Mouse (Mus musculus): ENCODE measurements around the gene Acss2.
A peak's percentile ranks its signal among the peaks of the same experiment; 100 is the strongest.
"Not testable (repeated sequence)": the region's sequence is repeated elsewhere in the genome, so short reads cannot be mapped to it uniquely, and the experiment has no call there.

Acss2 gene

DNA sequence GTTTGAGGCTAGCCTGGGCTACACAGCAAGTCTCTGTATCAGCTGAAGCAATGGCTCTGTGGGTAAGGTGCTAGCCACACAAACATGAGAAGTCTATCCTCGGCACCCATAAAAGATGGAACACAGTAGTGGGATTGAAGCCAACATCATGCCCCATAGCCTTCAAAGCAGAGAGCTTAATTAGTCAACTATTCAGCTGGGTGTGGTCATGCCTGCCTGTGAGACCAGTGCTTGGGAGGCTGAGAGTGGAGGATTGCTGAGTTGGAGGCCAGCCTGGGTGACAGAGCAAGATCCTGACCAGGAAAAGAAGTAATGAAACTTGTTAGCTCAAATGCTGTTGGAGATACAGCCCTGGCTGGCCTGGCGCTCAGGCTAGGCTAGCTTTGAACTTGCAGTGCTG is 73.1 kb downstream of the Acss2 start:
- no peak for DNase-seq (ENCODE audit: low spot score)

DNA sequence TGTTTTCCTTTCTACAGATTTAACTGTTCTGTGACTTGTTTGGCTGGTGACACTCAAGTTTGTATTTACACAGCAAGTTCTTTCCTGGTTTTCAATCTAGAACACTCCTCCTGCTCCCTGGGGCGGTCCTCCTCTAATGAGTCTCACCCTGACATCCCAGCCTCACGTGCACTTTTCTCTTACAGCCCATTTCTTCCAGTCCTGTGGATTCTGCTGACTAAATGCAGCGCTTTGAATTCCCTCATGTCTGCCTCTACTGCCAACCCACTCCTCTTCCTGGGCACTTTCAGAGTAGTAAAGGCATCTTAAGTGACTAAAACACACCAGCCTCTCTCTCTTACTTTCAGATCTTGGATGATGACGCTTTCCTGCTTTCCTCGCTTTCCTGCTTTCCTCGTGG is 73.9 kb downstream of the Acss2 start:
- no peak for DNase-seq (ENCODE audit: low spot score)

DNA sequence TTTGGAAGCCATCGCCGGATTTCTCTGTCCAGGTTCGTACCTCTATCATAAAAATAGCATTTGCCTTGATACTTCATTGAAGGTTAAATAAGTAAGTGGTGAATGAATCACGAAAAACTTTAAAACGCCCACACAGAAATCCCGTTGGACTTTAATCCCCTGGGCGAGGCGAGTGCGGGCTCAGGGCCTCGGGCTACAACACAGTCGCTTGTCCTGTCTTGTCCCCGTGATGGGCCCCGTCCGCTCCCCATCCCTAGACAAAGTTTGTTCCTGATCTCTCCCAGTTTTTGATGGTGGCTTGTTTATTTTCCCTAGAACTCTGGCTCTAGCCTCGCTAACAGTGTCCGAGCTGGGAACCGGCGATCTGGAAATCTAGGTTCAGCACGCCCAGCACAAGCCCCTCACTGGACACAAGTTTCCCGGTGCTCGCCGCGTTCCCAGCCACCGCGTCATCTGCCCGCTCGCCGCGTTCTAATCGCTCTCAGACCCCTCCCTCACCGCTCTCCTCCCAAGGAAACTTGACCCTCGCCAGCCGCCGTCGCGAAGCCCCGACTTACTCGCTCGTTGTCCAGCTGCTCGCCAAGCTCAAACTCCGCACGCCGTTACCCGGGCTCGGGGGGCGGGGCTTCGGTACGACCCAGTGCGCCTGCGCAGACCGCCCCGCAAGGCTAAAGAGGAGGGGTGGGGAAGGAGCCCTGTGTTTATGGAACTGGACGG is 74.5 kb downstream of the Acss2 start, which contains the start of gene Gss:
Gene Gss, minus strand, starts transcription at position 674 of the 717 bp plus-strand sequence.
- peak; percentile 95 for DNase-seq (ENCODE audit: low spot score)

DNA sequence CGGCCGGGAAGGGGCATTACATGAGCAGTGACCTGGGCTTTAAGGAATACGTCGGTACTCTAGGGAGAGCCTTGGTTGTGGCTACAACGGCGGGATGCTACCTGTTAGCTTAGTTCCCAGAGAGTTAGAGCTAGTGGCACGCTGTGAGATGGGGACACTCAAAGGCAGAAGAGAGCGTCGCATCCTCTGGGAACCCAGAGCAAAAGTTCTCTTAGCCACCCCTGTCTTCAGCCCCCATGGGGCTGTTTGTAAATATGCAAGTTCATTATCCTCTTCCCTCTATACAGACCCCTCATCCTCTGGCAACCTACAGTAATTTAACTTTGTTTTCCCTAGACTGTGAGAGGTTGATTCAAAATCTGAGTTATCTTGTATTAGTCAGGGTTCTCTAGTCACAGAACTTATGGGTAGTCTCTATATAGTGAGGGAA is 75.1 kb downstream of the Acss2 start:
- no peak for DNase-seq (ENCODE audit: low spot score)

DNA sequence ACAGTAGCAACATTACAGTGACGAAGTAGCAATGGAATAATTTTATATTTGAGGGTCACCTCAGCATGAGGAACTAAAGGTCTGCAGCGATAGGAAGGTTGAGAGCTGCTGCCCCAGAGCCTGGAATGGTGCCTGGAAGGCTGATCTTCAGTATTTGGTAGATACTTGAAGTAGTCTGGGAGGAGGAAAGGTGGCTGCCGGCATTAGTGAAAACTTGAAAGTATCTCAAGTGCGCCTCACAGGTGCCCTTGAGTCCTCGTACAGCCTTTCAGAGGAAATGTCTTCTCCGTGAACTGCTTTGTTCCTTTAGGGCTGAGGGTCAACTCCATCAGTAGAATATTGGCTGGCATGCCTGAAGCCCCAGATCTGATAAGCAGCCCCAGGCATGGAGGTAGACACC is 77.8 kb downstream of the Acss2 start:
- DNase-seq (ENCODE audit: low spot score), result no peak

DNA sequence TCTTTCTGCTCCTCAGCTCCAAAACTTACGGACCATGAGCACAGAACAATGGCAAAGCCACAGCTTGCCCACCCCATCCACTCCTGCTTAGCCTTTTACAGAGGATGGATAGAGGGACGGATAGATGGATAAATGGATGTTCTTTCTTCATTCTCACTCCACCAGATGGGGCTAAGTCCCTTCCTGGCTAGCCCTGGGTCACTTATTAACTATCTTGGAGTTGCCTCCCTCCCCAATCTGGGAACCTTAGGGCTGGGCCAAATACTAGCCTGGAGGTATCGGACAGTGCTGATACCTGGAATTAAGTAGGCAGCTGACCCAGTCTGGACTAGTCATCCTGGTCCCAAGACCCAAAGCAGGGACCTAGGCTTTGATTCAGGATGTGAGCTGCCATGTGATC is 86.0 kb downstream of the Acss2 start:
- no peak for DNase-seq (ENCODE audit: low spot score)

DNA sequence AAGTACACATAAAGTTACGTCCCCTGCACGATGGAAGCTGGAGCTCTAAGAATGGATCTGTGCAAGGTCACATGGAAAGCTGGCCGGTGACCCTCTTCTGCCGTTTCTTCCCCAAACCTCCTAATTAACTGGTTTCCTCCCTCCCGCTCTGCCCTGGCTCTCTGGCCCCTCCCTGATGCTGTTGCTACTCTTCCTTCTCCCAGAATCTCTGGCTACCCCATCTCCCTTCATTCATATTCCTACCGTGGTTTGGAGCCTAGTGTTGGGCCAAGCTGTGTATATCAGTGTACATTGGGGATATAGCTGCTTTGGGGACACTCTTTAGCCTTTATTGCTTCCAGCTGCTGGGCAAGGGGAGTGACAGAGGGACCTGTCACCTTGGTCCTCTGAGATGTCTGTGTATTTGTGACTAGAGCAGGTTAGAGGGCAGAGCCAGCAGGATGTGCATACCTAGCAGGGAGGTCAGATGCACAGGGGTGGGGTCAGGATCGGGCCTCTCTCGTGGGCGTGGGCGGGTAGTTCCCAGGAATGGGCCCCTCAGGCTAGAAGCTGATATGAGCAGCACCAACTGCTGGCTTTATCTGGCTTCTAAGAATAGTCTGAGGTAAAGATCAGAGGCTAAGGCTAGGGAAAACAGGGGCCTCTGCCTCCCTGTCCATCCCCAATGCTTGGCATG is 87.0 kb downstream of the Acss2 start:
- no peak for DNase-seq (ENCODE audit: low spot score)

DNA sequence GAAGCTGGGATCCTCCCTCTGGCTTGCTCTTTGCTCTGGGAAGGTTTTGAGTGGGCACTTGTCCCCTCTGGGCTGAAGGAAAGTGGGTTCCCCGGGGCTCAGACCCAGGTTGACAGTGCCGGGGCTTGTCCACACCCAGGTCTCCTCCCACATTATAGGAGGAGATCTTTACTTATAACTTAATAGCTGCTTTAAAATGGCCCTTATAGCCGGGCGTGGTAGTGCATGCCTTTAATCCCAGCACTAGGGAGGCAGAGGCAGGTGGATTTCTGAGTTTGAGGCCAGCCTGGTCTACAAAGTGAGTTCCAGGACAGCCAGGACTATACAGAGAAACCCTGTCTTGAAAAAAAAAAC is 87.5 kb downstream of the Acss2 start:
- DNase-seq (ENCODE audit: low spot score), result not testable (repeated sequence)

DNA sequence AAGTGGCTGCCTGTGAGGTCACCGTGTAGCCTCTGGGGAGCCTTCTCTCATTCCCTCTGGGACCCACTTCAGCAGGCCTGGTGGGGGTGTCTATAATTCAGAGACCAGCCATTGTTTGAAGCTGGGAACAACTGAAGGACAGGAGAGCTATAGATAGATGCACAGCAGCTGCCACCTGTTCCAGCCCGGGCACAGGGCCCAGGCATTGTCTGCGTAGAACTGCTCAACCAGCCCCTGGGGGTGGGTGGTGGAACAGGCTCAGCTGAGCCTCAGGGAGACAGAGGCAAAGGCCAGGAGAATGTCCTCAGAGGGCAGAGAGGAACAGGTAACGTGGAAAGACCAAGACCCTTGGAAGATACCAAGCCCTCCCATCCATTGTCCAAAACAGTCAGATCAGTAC is 88.6 kb downstream of the Acss2 start:
- DNase-seq (ENCODE audit: low spot score), result no peak

DNA sequence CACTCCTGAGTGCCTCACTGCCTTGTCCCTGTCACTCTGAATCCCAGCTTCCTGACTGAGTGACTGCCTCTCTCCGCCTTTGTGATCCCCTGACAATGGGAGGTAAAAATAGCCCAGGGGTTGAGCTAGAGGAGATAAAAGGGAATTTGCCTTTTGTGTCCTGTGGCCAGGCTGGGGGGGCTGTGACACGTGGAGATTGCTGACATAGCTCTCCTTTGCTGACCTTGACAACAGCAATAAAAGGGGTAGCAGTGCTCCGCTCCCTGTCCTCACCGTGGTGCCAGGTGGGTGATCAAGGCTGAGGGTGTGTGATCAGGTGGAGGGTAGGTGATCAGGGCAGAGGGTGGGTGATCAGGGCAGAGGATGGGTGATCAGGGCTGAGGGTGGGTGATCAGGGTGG is 93.2 kb downstream of the Acss2 start, which contains the start of gene Myh7b:
Gene Myh7b, plus strand, starts transcription at position 235 of the 400 bp plus-strand sequence.
- DNase-seq (ENCODE audit: low spot score), result no peak

DNA sequence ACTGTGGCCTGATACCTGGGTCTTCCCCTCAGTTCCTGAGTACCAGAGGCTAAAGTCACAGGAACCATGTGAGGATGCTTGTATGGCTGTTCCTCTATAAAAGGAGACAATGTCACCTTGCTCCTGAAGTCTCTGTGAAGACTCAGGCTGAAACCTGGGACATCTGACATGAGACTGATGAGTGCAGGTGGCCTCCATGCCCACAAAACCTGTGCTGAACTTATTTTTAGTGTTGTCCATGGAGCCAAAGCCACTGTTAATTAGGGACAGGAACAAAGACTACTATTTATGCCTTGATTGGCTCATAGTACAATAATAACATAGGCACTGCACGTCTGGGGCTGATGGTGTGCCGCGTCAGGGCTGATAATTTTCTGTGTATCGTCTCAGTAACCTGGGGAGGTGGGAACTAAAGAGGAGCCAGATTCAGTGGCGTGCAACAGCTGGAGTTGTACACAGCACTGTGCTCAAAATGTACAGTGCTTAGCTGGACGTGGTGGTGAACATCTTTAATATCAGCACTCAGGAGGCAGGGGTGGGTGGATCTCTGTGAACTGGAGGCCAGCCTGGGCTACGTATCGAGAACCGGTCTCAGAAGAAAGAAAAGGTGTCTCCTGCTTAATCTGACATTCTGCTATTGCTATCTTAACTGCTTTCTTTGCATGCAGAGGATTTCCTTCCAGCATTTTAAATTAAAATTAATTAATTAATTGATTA is 94.2 kb downstream of the Acss2 start:
- DNase-seq (ENCODE audit: low spot score), result no peak

DNA sequence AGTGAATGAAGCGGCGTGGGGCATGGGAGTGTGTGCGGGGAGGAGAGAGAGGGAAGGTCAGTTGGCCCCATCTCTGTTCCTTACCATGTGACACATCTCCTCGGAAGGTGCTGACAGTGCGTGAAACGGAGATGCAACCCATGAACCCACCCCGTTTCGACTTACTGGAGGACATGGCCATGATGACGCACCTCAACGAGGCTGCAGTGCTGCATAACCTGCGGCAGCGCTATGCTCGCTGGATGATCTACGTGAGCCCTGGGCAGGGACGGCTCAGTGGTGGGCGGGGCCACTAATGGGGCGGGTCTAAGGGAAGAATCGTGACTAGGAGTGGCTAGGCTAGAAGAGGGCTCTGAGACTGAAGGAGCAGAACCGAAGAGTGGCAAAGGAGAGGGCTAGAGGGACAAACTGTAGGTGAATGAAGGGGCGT is 95.6 kb downstream of the Acss2 start:
- DNase-seq (ENCODE audit: low spot score), result no peak

DNA sequence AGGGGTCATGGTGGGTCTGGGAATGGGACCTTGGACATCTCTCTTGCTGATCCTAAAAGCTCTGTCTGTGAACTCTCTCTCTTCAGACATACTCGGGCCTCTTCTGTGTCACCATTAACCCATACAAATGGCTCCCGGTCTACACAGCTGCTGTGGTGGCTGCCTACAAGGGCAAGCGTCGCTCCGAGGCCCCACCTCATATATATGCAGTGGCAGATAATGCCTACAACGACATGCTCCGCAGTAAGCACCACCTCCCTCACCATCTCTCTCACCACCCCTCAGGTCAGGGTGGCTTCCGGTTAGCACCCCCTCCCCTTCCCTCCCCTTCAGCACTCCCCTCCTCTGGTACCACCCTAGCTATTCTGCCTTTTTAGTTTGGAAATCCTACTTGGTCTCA is 96.2 kb downstream of the Acss2 start:
- no peak for DNase-seq (ENCODE audit: low spot score)

DNA sequence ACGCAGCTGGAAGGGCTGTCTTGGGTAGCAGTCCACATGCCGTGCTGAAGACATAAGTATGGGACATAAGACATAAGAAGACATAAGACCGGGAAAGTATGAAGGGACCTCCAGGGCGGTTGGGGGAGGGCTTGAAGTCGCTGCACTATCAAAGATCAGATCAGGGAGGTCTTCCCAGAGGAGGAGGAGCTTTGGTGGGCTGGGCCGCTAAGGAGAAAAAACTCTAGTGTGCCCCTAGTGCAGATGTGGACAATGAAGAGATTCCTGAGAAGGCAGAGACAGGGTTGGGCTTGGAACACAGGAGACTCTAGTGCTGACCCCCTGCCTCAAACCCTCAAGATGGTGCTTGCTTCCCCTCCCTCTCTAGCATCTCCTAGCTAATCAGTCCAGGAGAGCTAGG is 99.2 kb downstream of the Acss2 start:
- DNase-seq (ENCODE audit: low spot score), result no peak

DNA sequence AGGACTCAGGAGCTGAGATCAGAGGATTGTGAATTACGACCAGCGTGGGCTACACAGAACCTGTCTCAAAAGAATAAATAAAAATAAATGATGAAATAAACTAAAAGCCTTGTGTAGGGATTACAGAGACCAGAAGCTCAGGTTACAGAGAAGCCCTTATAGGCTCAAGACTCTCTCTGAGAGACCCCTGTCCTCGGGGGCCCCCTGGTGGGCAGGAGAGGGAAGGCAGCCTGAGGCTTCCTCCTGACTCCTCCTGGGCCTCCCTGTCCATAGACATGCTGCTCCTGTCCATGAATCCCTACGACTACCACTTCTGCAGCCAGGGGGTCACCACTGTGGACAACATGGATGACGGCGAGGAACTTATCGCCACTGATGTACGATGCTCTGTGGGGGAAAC is 102.1 kb downstream of the Acss2 start:
- peak; percentile 61 for DNase-seq (ENCODE audit: low spot score)

DNA sequence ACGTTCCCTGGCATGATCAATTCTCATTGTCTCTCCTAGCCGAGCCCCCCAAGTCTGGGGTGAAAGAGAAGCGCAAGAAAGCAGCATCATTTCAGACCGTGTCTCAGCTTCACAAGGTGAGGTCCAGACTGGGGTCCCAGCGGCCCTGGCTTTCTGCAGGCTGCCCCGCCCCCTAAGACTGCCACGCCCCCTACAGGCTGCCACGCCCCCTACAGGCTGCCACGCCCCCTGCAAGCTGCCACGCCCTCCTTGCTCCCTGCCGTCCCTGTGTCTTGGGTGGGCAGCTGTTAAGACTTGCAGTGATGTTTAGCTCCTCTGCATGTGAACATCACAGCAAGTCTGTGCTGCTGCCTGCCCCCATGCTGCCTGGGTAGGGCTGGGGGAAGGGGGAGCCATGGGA is 104.9 kb downstream of the Acss2 start:
- DNase-seq (ENCODE audit: low spot score), result no peak

DNA sequence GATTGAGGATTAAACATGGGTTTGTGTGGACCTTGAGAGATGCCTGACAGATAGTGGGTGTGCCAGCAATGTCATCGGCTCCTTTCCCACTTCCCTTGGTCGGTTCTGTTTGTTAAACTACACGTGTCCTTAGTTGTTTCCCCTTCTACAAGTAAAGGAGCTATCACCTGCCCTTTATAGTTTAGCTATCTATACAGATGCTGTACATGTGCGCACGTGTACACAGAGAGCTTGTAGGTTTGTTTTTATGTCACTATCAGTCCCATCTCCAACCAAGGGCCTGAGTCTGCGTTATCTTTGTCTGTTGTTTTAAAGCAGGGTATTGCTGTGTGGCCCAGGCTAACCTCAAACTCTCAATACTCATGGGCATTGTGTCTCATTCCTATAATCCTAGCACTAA is 106.2 kb downstream of the Acss2 start:
- DNase-seq (ENCODE audit: low spot score), result no peak

DNA sequence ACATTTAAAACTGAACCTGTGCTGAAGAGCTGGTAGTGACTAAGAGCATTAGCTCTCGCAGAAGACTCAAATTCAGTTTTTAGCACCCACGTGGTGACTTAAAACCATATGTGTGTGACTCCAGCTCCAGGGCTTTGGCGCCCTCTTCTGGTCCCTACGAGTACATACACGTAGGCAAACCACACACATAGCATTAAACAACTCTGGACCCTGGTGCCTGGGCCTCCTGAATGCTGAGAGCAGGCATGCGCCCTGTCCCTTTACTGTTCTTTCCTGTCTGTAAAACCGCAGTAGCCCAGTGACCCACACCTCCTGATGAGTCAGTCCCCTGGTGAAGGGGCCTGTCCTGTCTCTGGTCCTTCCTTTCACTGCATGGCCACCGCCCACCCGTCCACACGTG is 107.0 kb downstream of the Acss2 start:
- DNase-seq (ENCODE audit: low spot score), result no peak

DNA sequence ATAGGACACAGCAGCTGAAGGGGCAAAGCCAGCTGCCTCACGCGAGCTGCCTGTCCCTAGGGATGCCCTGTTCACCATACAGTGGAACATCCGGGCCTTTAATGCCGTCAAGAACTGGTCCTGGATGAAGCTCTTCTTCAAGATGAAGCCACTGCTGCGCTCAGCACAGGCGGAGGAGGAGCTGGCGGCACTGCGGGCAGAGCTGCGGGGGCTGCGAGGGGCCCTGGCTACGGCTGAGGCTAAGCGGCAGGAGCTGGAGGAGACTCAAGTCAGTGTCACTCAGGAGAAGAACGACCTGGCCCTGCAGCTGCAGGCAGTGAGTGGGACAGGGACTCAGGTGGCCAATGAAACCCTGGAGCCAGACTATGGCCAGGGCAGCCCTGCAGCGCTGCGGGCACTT is 108.5 kb downstream of the Acss2 start:
- no peak for DNase-seq (ENCODE audit: low spot score)

DNA sequence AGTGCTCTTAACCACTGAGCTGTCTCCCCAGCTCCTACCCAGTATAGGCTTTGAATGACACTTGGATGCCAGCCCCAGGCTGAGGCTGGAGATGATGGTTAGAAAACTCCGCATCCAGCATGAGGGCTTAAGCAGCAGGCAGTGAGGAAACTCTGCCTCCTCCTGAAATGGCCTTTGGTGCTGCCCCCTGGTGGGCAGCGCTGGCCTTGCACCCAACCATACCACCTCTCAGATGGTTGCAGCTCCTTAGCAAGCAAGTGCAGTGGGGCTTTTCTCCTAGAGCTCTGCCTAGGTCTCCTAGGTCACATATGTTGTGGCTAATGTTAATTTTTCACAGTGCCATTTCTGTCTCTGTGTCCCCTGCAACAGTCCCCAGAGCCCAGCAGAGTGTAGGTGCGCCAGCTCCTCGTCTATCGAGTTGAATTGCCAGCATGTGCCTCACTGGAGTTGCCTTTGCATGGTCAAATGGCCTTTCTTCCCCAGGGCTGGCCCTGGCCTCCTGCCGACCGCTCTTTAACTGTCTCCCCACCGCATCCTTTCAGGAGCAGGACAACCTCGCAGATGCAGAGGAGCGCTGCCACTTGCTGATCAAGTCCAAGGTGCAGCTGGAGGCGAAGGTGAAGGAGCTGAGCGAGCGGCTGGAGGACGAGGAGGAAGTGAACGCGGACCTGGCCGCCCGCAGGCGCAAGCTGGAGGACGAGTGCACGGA is 109.4 kb downstream of the Acss2 start:
- no peak for DNase-seq (ENCODE audit: low spot score)

DNA sequence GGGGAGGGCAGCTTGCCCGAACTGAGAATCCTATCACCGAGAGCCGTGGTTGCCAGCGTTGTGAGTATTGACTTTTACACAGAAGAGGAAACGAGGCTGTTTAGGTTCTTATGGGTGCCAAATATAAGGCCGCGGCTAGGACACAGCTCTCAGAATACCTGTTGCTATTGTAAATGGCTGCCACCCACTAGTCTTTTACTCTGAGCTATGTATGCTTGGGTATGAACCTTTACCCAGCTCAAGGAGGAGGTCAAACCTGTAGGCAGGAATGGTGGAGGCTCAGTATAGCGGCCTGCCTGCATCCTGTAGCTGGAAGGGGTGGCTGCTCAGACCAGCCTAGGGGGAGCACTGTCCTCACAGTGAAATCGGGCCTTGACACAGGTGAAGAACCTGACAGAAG is 110.4 kb downstream of the Acss2 start:
- DNase-seq (ENCODE audit: low spot score), result no peak

DNA sequence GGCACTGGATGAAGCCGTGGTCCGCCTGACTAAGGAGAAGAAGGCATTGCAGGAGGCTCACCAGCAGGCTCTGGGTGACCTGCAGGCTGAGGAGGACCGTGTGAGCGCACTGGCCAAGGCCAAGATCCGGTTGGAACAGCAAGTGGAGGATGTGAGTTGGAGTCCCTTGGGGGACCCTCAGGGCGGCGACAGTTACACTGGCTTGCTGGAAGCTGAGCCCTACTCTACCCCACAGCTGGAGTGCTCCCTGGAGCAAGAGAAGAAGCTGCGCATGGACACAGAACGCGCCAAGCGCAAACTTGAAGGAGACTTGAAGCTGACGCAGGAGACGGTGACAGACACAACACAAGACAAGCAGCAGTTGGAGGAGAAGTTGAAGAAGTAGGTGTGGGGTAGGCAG is 110.8 kb downstream of the Acss2 start:
- no peak for DNase-seq (ENCODE audit: low spot score)

DNA sequence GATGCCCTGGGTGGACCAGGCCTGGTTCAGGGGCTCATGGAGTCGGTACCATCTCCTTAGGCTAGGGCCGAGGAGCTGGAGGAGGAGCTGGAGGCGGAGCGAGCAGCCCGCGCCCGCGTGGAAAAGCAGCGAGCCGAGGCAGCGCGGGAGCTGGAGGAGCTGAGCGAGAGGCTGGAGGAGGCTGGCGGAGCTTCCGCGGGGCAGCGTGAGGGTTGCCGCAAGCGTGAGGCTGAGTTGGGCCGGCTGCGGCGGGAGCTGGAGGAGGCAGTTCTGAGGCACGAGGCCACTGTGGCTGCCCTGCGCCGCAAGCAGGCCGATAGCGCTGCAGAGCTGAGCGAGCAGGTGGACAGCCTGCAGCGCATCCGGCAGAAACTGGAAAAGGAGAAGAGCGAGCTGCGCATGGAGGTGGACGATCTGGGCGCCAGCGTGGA is 111.5 kb downstream of the Acss2 start:
- no peak for DNase-seq (ENCODE audit: low spot score)
